Mouse (Mus musculus) CD4-positive naive resting alpha-beta T cell, adult 57 days (primary cell): ENCODE results near the gene H2-Ke6. TPM values are rescaled to one million over a fixed set of nuclear protein-coding genes. Genes with fewer than 3 reads are reported as not detected.

ENCODE experiments used
- total RNA-seq: library from RNA; stranded (reverse); gene quantifications from one replicate; pipeline ENCODE4 v1.2.4, GENCODE M21; 2023

Gene H2-Ke6
- total RNA-seq = 130 TPM

GRCm38 (mm10) chr17:34027656-34028223, at the start of gene H2-Ke6:
Gene H2-Ke6 (minus strand): TSS chr17:34028060.

GRCm38 (mm10) chr17:34038878-34039561, 11.2 kb upstream of the H2-Ke6 start, which contains the start of gene Col11a2:
Gene Col11a2 (plus strand): TSS chr17:34039437.

GRCm38 (mm10) chr17:34031465-34032173, 3.8 kb upstream of the H2-Ke6 start, which contains the start of the genes Slc39a7 and Rxrb:
Gene Slc39a7 (minus strand): TSS chr17:34031682.
Gene Rxrb (plus strand): TSS chr17:34031812.

GRCm38 (mm10) chr17:34024317-34024821, 3.5 kb downstream of the H2-Ke6 start, which contains the start of gene Ring1:
Gene Ring1 (minus strand): TSS chr17:34024680.

GRCm38 (mm10) chr17:34000150-34000537, 27.7 kb downstream of the H2-Ke6 start, which contains the start of gene H2-K1:
Gene H2-K1 (minus strand): TSS chr17:34000347.

Other genes starting within 250 kb of the H2-Ke6 start
- gene Angptl4, start 246.2 kb downstream of the H2-Ke6 start, total RNA-seq = 1.1 TPM
- 1.9 TPM for gene Kank3, start 217.5 kb downstream of the H2-Ke6 start, total RNA-seq
- gene Rps28, start 203.5 kb downstream of the H2-Ke6 start, total RNA-seq = 5,043 TPM
- 121 TPM for gene Ndufa7, start 203.5 kb downstream of the H2-Ke6 start, total RNA-seq
- gene Cd320, start 185.0 kb downstream of the H2-Ke6 start, total RNA-seq = 8.2 TPM
- not detected for gene Gm7029, start 154.2 kb downstream of the H2-Ke6 start, total RNA-seq
- gene Kifc1, start 137.4 kb downstream of the H2-Ke6 start, total RNA-seq = 11.2 TPM
- gene Platr17, start 122.9 kb downstream of the H2-Ke6 start, total RNA-seq = 2.3 TPM
- 68.7 TPM for gene Daxx, start 118.6 kb downstream of the H2-Ke6 start, total RNA-seq
- gene Tapbp, start 112.2 kb downstream of the H2-Ke6 start, total RNA-seq = 309 TPM
- gene Zbtb22, start 112.2 kb downstream of the H2-Ke6 start, total RNA-seq = 29.6 TPM
- 187 TPM for gene Rgl2, start 98.5 kb downstream of the H2-Ke6 start, total RNA-seq
- gene Pfdn6, start 87.7 kb downstream of the H2-Ke6 start, total RNA-seq = 61.6 TPM
- 60.7 TPM for gene Wdr46, start 87.4 kb downstream of the H2-Ke6 start, total RNA-seq
- 14.8 TPM for gene B3galt4, start 76.6 kb downstream of the H2-Ke6 start, total RNA-seq
- gene Vps52, start 72.2 kb downstream of the H2-Ke6 start, total RNA-seq = 55.2 TPM
- gene Rps18, start 72.1 kb downstream of the H2-Ke6 start, total RNA-seq = 2,022 TPM
- gene H2-K1, start 27.7 kb downstream of the H2-Ke6 start, total RNA-seq = 4,746 TPM
- 26.4 TPM for gene Ring1, start 3.4 kb downstream of the H2-Ke6 start, total RNA-seq
- 107 TPM for gene Slc39a7, start 3.6 kb upstream of the H2-Ke6 start, total RNA-seq
- 109 TPM for gene Rxrb, start 3.8 kb upstream of the H2-Ke6 start, total RNA-seq
- gene Col11a2, start 11.4 kb upstream of the H2-Ke6 start, total RNA-seq = 40.9 TPM
- gene H2-Oa, start 64.3 kb upstream of the H2-Ke6 start, total RNA-seq = 8.9 TPM
- gene H2-DMa, start 91.5 kb upstream of the H2-Ke6 start, total RNA-seq = 41.5 TPM
- 400 TPM for gene Brd2, start 94.6 kb upstream of the H2-Ke6 start, total RNA-seq
- 40.5 TPM for gene H2-DMb2, start 115.2 kb upstream of the H2-Ke6 start, total RNA-seq
- gene H2-DMb1, start 125.0 kb upstream of the H2-Ke6 start, total RNA-seq = 26.0 TPM
- gene Tap1, start 159.5 kb upstream of the H2-Ke6 start, total RNA-seq = 163 TPM
- 144 TPM for gene Psmb9, start 159.7 kb upstream of the H2-Ke6 start, total RNA-seq
- gene Psmb8, start 169.7 kb upstream of the H2-Ke6 start, total RNA-seq = 220 TPM
- 147 TPM for gene Tap2, start 175.5 kb upstream of the H2-Ke6 start, total RNA-seq
- gene H2-Ob, start 210.8 kb upstream of the H2-Ke6 start, total RNA-seq = 92.6 TPM
- 189 TPM for gene H2-Ab1, start 229.6 kb upstream of the H2-Ke6 start, total RNA-seq